Mouse (Mus musculus): ENCODE measurements at regions not wholly inside any gene's neighbourhood (a gene's known extent, or its start where the extent isn't known, plus 50 kb on each side); places are given as distances from the start of the nearest gene placed in this dataset.
A peak's percentile ranks its signal among the peaks of the same experiment; 100 is the strongest.

GRCm38 (mm10) chr9:118318357-118319140, 159.5 kb upstream of the Eomes start:
- no peak for ATAC-seq (ENCODE audit: extremely low read depth, insufficient number of reproducible peaks, low FRiP score, poor library complexity, severe bottlenecking)

- no peak for ATAC-seq (ENCODE audit: extremely low read depth, insufficient number of reproducible peaks, low FRiP score, poor library complexity, severe bottlenecking)
Measured at GRCm38 (mm10) chr9:118323796-118324195, 154.2 kb upstream of the Eomes start.

- ATAC-seq (ENCODE audit: extremely low read depth, insufficient number of reproducible peaks, low FRiP score, poor library complexity, severe bottlenecking), result no peak
Measured at GRCm38 (mm10) chr9:118326656-118327055, 151.4 kb upstream of the Eomes start.

- no peak for ATAC-seq (ENCODE audit: extremely low read depth, insufficient number of reproducible peaks, low FRiP score, poor library complexity, severe bottlenecking)
Measured at GRCm38 (mm10) chr9:118327904-118328303, 150.1 kb upstream of the Eomes start.

GRCm38 (mm10) chr9:118341401-118341800, 136.6 kb upstream of the Eomes start:
- no peak for ATAC-seq (ENCODE audit: extremely low read depth, insufficient number of reproducible peaks, low FRiP score, poor library complexity, severe bottlenecking)

- no peak for ATAC-seq (ENCODE audit: extremely low read depth, insufficient number of reproducible peaks, low FRiP score, poor library complexity, severe bottlenecking)
Measured at GRCm38 (mm10) chr9:118354911-118355310, 123.1 kb upstream of the Eomes start.

GRCm38 (mm10) chr9:118357406-118357805, 120.6 kb upstream of the Eomes start:
- ATAC-seq (ENCODE audit: extremely low read depth, insufficient number of reproducible peaks, low FRiP score, poor library complexity, severe bottlenecking), result no peak

- no peak for ATAC-seq (ENCODE audit: extremely low read depth, insufficient number of reproducible peaks, low FRiP score, poor library complexity, severe bottlenecking)
Measured at GRCm38 (mm10) chr9:118363929-118364328, 114.1 kb upstream of the Eomes start.

- no peak for ATAC-seq (ENCODE audit: extremely low read depth, insufficient number of reproducible peaks, low FRiP score, poor library complexity, severe bottlenecking)
Measured at GRCm38 (mm10) chr9:118365431-118365830, 112.6 kb upstream of the Eomes start.

GRCm38 (mm10) chr9:118367314-118367713, 110.7 kb upstream of the Eomes start:
- ATAC-seq (ENCODE audit: extremely low read depth, insufficient number of reproducible peaks, low FRiP score, poor library complexity, severe bottlenecking), result no peak

- no peak for ATAC-seq (ENCODE audit: extremely low read depth, insufficient number of reproducible peaks, low FRiP score, poor library complexity, severe bottlenecking)
Measured at GRCm38 (mm10) chr9:118370581-118370980, 107.4 kb upstream of the Eomes start.

- ATAC-seq (ENCODE audit: extremely low read depth, insufficient number of reproducible peaks, low FRiP score, poor library complexity, severe bottlenecking), result no peak
Measured at GRCm38 (mm10) chr9:118374680-118375079, 103.3 kb upstream of the Eomes start.

- ATAC-seq (ENCODE audit: extremely low read depth, insufficient number of reproducible peaks, low FRiP score, poor library complexity, severe bottlenecking), result no peak
Measured at GRCm38 (mm10) chr9:118379055-118379454, 99.0 kb upstream of the Eomes start.

- ATAC-seq (ENCODE audit: extremely low read depth, insufficient number of reproducible peaks, low FRiP score, poor library complexity, severe bottlenecking), result no peak
Measured at GRCm38 (mm10) chr9:118382532-118382931, 95.5 kb upstream of the Eomes start.

- ATAC-seq (ENCODE audit: extremely low read depth, insufficient number of reproducible peaks, low FRiP score, poor library complexity, severe bottlenecking), result no peak
Measured at GRCm38 (mm10) chr9:118384610-118385009, 93.4 kb upstream of the Eomes start.

- no peak for ATAC-seq (ENCODE audit: extremely low read depth, insufficient number of reproducible peaks, low FRiP score, poor library complexity, severe bottlenecking)
Measured at GRCm38 (mm10) chr9:118387631-118388030, 90.4 kb upstream of the Eomes start.

GRCm38 (mm10) chr9:118389481-118390334, 88.3 kb upstream of the Eomes start:
- ATAC-seq (ENCODE audit: extremely low read depth, insufficient number of reproducible peaks, low FRiP score, poor library complexity, severe bottlenecking), result no peak

- peak; percentile 19; the same call in 1 of the 2 replicates for ATAC-seq (ENCODE audit: extremely low read depth, insufficient number of reproducible peaks, low FRiP score, poor library complexity, severe bottlenecking)
Measured at GRCm38 (mm10) chr9:118390679-118391078, 87.3 kb upstream of the Eomes start.

GRCm38 (mm10) chr9:118391715-118392114, 86.3 kb upstream of the Eomes start:
- no peak for ATAC-seq (ENCODE audit: extremely low read depth, insufficient number of reproducible peaks, low FRiP score, poor library complexity, severe bottlenecking)

GRCm38 (mm10) chr9:118392796-118393195, 85.2 kb upstream of the Eomes start:
- no peak for ATAC-seq (ENCODE audit: extremely low read depth, insufficient number of reproducible peaks, low FRiP score, poor library complexity, severe bottlenecking)
